Mouse (Mus musculus) neutrophil, adult 5-6 weeks (primary cell): ENCODE data around the gene Aldh9a1. TPM values are rescaled to one million over a fixed set of nuclear protein-coding genes. Genes with fewer than 3 reads are reported as not detected.

Experiments
- ATAC-seq: fragments of 151-379, 151-347 bp; 2 replicates; pipeline ENCODE4 v1.8.0; 2017; ENCODE audit warnings: mild to moderate bottlenecking, moderate TSS enrichment; ENCODE audit not compliant: insufficient number of reproducible peaks, poor library complexity, low FRiP score, severe bottlenecking; ENCODE audit errors: extremely low read depth
- total RNA-seq: library from RNA; stranded (forward); fragments of 200-1000 nt; gene quantifications from 2 replicates; pipeline ENCODE4 v1.2.3, GENCODE M21; 2017

The Aldh9a1 gene
- total RNA-seq = 14.0 and 16.1 TPM in 2 replicates

DNA sequence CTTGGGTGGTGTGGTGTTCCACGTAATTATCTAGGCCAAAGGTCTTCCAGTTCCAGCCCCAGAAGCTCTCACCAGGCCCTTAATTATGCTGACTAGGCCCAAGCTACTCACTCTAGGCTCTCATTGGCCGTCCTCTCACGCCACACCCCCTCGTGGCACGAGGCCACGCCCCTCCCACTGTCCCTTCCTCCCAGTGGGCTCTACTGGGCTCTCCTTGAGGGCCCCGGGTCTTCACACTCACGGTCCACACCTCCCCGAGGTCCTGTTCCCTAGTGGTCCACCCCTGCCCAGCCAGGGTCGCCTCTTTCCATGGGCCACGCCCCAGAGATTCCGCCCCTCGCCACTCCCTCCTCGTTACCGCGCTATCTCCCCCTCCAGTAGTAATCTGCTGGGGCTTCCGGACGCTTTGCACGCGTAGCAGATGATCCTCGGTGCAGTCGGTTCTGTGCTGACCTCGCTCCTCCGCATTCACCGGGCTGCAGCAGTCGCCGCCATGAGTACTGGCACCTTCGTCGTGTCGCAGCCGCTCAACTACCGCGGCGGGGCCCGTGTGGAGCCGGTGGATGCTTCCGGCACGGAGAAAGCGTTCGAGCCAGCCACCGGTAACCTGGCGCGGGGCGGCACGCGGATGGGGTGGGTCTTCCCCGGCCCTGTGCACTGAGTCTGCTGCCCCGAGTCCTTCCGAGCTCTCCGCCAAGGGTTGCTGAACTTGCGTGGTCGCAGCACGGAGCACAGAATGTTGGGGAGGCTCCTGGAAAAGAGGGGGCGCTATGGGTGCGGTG is at the start of gene Aldh9a1:
Gene Aldh9a1 (plus strand): TSS at position 177 of the 782 bp plus-strand sequence.
- ATAC-seq = peak; percentile 96

DNA sequence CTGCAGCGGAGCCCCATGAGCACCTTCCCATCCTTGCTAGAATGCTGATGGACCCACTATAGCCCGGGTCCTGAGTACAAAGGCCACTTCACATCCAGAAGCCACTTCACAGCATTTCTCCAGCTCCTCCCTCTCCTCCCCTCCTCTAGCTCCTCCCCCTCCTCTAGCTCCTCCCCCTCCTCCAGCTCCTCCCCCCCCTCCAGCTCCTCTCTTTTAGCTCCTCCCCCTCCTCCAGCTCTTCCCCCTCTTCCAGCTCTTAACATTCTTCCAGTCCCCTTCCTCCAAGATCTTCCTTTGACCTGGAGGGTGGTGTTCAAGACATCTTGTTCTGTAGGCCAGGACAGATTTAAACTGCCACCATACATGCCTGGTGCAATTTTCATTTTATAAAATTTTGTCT is 49.7 kb upstream of the Aldh9a1 start:
- ATAC-seq = no peak

DNA sequence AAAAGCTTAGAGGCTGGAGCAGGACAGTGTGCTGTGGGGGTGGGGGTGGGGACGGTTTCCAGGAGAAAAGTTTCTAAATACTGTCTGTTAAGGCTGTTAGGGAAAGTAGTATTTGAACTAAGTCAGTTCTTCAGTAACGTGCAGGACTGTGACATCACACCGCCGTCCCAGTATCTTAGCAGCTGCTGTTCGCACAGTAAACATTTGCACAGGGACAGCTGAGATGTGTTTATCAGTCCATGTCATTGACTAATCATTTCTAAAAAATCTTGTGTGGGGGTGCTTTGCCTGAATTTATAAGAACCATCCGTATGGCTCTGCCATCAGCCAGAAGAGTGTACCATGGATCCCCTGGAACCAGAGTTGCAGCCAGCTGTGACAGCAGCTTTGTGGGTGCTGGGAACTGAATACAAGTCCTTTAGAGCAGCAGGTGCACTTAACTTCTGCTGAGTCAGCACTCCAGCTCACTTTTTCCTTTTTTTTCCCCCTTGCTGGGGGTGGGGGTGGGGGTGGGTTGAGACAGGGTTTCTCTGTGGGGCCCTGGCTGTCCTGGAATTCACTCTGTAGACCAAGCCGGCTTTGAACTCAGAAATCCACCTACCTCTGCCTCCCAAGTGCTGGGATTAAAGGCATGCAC is 44.2 kb upstream of the Aldh9a1 start:
- no peak for ATAC-seq

DNA sequence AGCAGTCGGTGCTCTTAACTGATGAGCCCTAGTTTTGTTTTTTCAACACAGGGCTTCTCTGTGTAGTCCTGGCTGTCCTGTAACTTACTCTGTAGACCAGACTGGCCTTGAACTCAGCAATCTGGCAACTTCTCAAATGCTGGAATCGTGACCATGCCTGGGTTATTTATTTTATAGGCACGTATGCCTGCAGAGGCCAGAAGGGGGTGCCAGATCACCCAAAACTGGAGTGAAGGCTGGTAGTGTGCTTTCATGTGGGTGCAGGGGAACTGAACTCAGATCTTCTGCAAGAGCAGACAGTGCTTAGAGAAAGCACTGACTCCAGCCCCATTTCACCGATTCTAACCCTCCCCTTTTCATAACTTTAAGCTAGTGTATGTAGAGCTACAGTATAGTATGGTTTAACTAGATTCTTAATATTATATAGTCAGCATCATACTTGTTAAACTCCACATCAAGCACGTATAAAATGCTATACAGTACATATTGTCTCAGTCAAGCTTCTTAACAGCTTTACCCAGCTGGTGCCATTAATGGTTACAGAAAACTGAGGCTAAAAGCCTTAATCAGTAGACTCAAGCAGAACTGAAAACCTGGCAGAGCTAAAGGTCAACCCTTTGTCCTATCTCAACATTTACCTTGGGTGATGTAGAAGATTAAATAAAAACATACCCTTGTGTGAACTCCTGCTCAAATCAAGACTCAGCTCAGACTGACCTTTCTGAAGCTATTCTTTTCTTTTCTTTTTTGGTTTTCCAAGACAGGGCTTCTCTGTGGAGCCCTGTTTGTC is 43.1 kb upstream of the Aldh9a1 start:
- peak; percentile 75 for ATAC-seq

DNA sequence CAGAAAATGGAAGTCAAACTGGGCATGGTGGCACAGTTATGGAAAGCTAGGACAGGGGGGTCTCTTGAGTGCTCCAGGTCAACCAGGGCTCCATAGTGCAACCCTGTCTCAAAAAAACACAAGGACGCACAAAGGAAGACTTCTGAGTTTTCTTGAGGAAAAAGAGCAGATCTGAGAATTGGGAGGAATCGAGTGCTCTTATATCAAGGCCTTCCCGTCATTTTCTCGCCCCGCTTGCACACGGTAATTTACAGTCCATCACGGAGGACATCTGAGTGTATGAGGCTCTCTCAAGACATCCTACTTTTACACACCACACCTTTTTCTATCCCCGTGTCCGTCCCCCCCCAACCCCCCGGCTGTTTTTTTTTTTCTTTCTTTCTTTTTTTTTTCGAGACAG is 42.1 kb upstream of the Aldh9a1 start:
- ATAC-seq = no peak

DNA sequence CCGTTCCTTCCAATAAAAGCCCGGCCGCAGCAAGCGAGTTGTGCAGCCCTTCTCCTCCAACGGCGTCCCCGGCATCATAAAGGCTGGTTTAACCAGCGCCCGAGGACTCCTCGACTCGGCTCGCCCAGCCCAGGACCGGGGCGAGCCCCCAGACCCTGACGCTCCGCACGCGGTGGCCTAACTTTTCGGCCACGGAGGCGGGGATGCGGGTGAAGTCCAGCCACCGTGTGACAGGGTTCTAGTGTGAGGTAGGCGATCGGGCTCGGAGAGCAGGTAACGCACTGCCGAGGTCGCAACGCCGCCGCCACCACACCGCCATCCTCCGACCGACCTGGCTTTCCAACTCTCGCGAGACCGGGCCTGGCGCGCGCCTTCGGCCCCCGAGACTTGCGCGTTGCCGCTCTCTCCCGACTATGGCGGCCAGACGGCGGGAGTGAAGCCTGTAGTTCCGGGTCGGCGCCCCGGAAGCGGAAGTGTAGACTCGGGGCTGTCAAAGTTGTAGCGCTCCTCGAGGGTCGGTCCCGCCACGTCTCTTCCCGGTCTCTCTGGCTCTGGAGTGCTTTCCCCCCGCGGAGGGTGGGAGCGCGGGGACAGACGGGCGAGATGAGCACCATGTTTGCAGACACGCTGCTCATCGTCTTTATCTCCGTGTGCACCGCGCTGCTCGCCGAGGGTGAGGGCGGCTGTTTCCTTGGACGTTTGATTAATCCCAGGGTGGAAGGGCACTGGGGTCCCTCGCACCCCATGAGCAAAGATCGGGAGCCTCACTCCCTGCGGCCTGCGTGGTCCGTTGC is 41.3 kb upstream of the Aldh9a1 start, which contains the start of gene Tmco1:
Gene Tmco1 (plus strand): TSS at position 118 of the 794 bp plus-strand sequence.
- ATAC-seq = peak; percentile 93

DNA sequence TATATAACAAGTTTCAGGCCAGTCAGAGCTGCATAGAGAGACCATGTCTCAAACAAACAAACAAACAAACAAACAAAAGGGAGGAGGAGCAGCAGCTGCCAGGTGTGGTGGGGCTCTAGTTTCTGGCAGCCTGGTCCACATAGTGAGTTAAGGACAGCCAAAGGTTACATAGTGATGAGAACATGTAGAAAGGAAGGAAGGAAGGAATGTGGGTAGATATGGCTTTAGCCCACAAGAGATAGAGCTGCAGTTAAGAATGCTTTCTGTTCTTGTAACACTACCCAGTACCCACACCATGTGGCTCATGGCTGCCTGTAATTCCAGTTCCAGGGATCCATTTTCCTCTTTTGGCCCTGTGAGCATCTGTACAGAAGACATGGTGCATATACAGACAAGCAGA is 37.4 kb upstream of the Aldh9a1 start:
- ATAC-seq = no peak

DNA sequence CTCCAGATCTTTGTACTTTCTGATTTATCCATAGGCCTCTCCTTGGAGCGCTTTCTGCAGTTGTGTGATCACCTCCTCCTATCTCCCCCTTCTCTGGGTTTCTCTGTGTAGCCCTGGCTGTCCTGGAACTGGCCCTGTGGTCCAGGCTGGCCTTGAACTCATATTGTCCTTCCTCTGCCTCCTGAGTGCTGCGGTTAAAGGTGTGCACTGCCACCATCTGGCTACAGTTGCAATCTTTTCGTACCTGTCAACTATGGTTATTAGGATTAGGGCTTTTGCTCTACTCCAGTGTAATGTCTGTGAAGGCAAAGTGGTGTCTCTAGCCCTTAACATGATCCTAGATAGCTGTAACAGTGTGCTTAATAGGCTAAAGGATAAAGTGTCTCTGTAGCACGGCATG is 36.6 kb upstream of the Aldh9a1 start:
- ATAC-seq = no peak

DNA sequence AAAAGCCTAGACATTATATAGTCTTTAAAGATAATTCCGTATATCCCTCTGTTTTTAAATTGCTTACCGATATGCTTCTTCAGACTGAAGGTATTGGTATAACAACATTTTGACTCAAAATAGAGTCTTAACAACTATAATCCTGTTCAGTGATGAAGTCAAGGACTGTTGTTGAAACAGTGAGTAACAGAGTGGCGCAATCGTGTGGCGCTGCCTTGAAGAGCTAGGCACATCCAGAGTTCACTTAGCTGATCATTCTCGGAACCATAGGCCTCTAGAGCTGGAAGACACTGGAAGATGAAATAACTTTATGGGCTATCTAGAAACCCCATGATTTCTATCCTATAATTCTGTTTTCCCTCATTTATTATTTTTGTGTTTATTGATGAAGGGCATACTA is 28.1 kb upstream of the Aldh9a1 start:
- ATAC-seq = no peak

DNA sequence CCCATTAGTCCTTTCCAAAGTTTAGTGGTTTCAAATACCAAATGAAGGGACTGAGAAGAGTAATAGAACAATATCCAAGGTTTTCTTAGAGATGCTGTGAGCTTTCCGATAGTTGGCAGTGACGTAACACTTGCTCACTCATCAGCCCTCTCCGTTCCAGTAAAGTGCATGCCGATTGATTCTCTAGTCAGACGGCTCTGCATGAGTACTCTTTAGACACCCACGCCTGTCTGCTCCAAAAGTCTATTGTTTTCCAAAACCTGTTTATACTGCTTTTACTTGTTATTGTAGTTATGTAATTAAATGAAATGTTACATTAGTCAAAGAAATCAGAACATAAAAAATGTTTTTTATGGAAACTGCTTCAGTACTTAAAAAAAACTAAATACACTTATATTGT is 21.0 kb upstream of the Aldh9a1 start:
- no peak for ATAC-seq

DNA sequence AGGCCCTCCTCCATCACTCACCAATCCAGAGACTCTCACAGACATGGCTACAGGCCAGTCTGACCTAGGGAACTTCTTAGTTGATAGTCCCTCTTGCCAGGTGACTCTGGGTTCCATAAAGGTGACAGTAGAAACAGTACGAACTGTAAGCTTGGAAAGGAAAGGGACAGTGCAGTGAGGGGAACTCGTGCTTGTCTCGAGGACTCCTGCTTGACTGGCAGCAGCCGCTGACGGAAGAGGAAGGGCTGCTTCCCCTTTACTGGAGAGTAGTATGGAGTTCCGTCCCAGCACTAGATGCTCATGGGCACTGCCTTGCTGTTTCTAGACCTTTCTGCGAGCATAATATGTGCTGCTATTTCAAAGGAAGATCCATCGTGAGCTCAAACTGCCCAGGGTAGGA is 18.7 kb upstream of the Aldh9a1 start:
- ATAC-seq = peak; percentile 64

DNA sequence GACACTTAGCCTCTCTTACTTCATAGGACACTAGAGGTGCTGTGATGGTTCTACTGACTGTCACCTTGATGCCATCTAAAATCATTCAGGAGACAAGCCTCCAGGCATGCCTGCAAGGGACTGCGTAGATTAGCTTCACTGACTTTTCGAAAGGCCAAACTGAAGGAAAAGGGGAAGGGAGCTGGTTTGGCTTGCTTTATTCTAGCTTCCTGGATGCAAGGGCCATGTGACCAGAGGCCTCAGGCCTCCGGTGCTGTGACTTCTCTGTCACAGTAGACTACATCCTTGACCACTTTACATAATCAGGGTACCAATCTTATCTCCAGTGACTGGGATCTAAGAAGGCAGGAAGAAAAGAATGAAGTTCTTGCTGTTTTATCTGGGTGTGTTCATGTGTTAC is 13.4 kb upstream of the Aldh9a1 start:
- no peak for ATAC-seq

DNA sequence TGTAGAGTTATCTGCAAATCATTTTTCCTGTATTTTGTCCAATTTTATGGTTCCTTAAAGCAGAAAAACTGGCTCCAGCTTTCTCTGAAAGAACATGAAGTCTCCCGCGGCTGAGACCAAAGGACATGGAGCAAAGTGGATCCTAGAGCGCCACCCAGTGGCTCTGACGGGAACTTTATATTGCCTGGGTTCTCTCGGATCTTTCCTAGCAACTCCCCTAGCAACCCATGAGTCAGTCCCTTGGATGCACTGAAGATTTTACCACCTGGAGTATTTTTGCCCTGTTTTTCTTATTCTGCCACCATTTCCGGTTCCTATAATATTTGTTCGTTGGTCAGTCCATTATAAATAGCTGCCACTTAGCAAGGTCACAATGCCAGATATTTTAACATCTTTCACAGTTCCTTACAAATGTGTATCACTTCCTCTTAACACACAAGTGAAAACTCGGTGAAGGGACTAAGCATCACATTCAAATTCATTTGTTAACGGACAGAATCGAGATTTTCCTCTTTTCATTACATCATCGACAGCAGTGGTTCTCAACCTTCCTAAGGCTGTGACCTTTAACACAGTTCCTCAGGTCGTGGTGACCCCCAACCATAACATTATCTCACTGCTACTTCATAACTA is 12.2 kb upstream of the Aldh9a1 start:
- ATAC-seq = peak; percentile 82

DNA sequence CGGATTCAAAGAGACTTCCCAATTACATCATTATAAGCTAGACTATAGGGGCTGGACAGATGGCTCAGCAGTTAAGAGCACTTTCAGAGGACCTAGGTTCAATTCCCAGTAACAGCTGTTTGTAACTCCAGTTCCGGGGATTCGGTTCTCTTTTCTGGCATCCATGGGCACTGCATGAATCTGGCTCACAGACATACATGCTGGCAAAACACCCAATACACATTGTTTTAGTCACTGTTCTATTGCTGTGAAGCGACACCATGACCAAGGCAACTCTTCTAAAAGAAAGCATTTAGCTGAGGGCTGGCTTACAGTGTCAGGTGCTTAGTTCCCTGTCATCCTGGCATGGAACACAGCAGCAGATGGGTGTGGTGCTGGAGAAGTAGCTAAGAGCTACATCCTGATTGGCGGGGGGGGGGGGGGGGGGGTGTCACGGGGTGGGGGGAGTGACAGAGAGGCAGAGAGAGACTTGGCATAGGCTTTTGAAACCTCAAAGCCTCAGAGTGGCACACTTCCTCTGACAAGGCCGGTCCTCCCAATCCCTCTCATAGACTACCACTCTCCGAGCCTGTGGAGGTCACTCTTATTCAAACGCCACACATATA is 10.5 kb upstream of the Aldh9a1 start:
- peak; percentile 26; the same call in 1 of the 2 replicates for ATAC-seq

DNA sequence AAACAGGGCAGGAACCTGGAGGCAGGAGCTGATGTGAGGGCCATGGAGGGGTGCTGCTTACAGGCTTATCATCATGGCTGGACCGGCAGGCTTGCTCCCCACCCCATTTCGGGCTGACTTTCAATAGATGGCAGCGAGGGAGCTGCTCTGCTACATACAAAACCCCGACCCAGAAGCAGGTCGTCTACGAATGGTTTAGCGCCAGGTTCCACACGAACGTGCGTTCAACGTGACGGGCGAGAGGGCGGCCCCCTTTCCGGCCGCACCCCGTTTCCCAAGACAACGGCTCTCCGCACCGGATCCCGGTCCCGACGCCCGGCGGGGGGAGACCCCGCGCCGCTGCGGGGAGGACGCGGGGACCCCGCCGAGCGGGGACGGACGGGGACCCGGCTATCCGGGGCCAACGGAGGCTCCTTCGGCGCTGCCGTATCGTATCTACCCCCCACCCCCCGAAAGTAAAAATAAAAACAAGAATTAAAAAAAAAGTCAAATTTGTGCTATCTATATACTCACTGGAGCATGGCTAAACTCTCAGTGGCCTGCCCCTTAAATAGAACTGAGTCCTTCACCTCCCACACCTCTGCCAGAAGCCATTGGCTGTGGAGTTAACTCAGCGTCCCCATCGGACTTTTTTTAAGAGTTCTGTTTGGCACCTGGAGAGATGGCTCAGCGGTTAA is 9.5 kb upstream of the Aldh9a1 start:
- peak; percentile 23; the same call in 1 of the 2 replicates for ATAC-seq

DNA sequence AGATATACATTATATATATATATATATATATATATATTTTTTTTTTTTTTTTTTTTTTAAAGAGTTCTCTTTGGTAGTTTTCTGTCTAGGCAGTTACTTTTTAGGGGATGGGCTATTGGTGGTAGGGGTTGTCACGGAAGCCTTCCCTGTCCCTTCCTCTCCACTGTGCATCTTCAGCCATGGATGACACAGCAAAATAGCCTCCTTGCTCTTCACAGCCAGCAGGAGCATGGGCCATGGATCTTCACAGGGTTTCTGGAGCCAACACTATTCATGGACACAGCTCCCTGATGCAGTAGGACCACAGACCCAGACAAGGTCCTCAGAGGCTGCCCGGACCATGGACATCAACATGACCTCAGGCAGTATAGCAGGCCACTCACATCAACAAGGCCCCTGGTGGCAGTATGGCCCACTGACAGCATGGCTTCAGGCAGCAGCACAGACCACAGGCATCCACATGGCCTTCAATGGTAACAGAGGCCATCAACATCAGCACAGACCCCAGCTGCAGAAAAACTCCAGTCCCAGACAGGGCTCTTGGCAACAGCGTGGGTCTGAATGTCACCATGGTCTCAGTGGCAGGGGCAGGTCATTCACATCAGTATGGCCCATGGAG is 8.8 kb upstream of the Aldh9a1 start:
- no peak for ATAC-seq

DNA sequence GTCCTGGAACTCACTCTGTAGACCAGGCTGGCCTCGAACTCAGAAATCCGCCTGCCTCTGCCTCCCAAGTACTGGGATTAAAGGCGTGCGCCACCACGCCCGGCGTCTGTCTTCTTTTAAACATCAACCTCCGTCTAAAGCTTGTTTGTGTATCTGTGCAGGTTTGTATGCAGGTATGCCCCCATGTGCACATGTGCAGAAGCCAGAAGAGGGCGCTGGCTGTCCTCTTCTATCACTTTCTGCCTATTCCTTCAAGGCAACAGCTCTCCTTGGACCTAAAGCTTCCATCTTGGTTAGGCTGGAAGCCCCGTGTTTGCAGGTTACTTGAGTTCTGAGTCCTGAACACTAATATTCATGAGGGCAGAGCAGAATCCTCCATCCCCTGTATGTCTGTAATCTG is 7.0 kb upstream of the Aldh9a1 start:
- ATAC-seq = no peak
